Mouse (Mus musculus) forebrain, embryonic 12.5 days (tissue): ENCODE results near the gene Galnt17. TPM values are rescaled to one million over a fixed set of nuclear protein-coding genes. Genes with fewer than 3 reads are reported as not detected.

Experiments
- ATAC-seq: fragments of 200-750 bp; cut with Nextera tagmentation; 2 replicates; pipeline ENCODE4 v1.8.0; 2017; ENCODE audit warnings: moderate TSS enrichment; ENCODE audit not compliant: low FRiP score
- H3K27ac ChIP-seq: fragments of 300-500 bp; sonication (generic); 2 replicates; pipeline ENCODE4 v1.5.1; 2016; ENCODE audit warnings: mild to moderate bottlenecking
- H3K27me3 ChIP-seq: fragments of 300-500 bp; sonication (generic); 2 replicates; pipeline ENCODE4 v1.6.1; 2016; ENCODE audit warnings: mild to moderate bottlenecking
- H3K36me3 ChIP-seq: fragments of 300-500 bp; sonication (generic); replicated peaks from 2 replicates; pipeline ENCODE4 v1.6.1; 2016; ENCODE audit warnings: mild to moderate bottlenecking
- H3K4me1 ChIP-seq: fragments of 300-500 bp; sonication (generic); 2 replicates; pipeline ENCODE4 v1.6.1; 2016
- H3K4me2 ChIP-seq: fragments of 300-500 bp; sonication (generic); 2 replicates; pipeline ENCODE4 v1.6.1; 2016; ENCODE audit warnings: mild to moderate bottlenecking, moderate library complexity
- H3K4me3 ChIP-seq: fragments of 300-500 bp; sonication (generic); replicated peaks from 2 replicates; pipeline ENCODE4 v1.5.1; 2016; ENCODE audit warnings: mild to moderate bottlenecking
- H3K9ac ChIP-seq: fragments of 300-500 bp; sonication (generic); 2 replicates; pipeline ENCODE4 v1.6.1; 2016; ENCODE audit warnings: mild to moderate bottlenecking
- H3K9me3 ChIP-seq: fragments of 300-500 bp; sonication (generic); 2 replicates; pipeline ENCODE4 v1.6.1; 2016
- WGBS: fragments of 180-500 bp; shearing (Covaris S2); methylation state at CpG from one replicate; pipeline ENCODE4 v1.1.7; 2016; 5-methylcytosine and 5-hydroxymethylcytosine counted together
- polyA plus RNA-seq: library from polyadenylated mRNA; unstranded; fragments of >200 nt; fragmentation: Nextera tagmentation; extraction: Ambion mirVana; gene quantifications from 2 replicates; pipeline ENCODE4 v1.2.1, GENCODE M21; 2016

The Galnt17 gene
- polyA plus RNA-seq, 1 experiment from 2014 or later: 3.5 TPM

GRCm38 (mm10) chr5:131096824-131097223 is 211.5 kb downstream of the Galnt17 start:
- Histone ChIP-seq H3K9me3 (no peaks in the 10 kb centered on the region), H3K4me1 (peaks cover 8% of the 10 kb centered on the region; the same call in 1 of the 2 replicates), H3K9ac (no peak overlapping the region), H3K4me3 (no peak overlapping the region), H3K27me3 (no peaks in the 10 kb centered on the region), H3K4me2 (no peak overlapping the region), H3K36me3 (no peaks in the 10 kb centered on the region), H3K27ac (no peak overlapping the region)
- 92% methylated on average over 4 of the region's 4 CpGs for WGBS
- ATAC-seq: no peak

GRCm38 (mm10) chr5:131095635-131096034 is 212.7 kb downstream of the Galnt17 start:
- no peak overlapping the region for H3K27ac ChIP-seq
- no peak overlapping the region for H3K4me2 ChIP-seq
- no peak overlapping the region for H3K9ac ChIP-seq
- H3K4me1 ChIP-seq: peaks cover 8% of the 10 kb centered on the region; the same call in 1 of the 2 replicates
- H3K9me3 ChIP-seq: no peaks in the 10 kb centered on the region
- no peaks in the 10 kb centered on the region for H3K36me3 ChIP-seq
- 89% methylated on average over 1 of the region's 1 CpGs for WGBS
- no peaks in the 10 kb centered on the region for H3K27me3 ChIP-seq
- no peak overlapping the region for H3K4me3 ChIP-seq
- no peak for ATAC-seq

DNA sequence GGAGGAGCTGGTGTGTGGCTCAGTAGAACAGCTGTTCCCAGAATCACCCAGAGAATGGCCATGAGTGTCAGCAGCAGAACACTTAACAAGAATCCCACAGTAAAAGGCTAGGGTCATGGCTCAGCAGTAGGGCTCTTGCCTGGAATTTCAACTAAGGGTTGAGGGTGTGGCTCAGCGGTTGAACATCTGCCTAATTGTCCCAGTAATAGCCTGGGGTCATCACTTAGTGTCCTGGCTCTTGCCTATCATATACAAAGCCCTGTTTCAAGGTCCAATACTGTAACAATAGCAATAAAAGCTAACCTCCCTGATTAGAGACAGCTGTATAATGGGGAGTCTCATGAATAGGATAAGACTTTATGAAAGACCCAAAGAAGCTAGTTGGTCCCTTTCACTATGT is 213.5 kb downstream of the Galnt17 start:
- ATAC-seq: no peak
- no peak overlapping the region for H3K4me2 ChIP-seq
- 30% methylated on average over 1 of the region's 1 CpGs for WGBS
- H3K9ac ChIP-seq: no peak overlapping the region
- H3K4me1 ChIP-seq: peaks cover 8% of the 10 kb centered on the region; the same call in 1 of the 2 replicates
- no peaks in the 10 kb centered on the region for H3K9me3 ChIP-seq
- H3K36me3 ChIP-seq: no peaks in the 10 kb centered on the region
- no peak overlapping the region for H3K4me3 ChIP-seq
- H3K27me3 ChIP-seq: no peaks in the 10 kb centered on the region
- no peak overlapping the region for H3K27ac ChIP-seq

DNA sequence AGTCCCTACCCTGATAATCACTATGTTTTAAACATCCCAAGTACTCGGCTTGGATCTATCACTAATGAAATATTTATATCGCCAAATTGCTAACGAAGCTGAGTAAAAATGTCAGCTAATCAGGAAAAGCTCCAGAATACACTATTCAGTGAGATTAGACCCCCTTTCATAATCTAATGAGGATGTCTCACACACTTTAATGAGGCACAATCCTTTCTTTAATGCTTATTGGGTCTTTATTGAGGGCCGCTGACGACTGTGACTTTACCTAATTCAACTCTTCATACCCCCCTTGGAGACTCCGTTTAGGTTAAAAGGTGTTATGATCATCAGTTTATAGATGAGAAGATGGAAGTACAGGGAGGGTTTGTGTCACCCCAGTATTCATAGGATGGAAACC is 214.2 kb downstream of the Galnt17 start:
- 26% methylated on average over 6 of the region's 6 CpGs for WGBS
- no peak for ATAC-seq
- Histone ChIP-seq H3K4me1 (peaks cover 8% of the 10 kb centered on the region; the same call in 1 of the 2 replicates), H3K4me3 (no peak overlapping the region), H3K9ac (no peak overlapping the region), H3K27me3 (no peaks in the 10 kb centered on the region), H3K4me2 (no peak overlapping the region), H3K36me3 (no peaks in the 10 kb centered on the region), H3K9me3 (no peaks in the 10 kb centered on the region), H3K27ac (no peak overlapping the region)

DNA sequence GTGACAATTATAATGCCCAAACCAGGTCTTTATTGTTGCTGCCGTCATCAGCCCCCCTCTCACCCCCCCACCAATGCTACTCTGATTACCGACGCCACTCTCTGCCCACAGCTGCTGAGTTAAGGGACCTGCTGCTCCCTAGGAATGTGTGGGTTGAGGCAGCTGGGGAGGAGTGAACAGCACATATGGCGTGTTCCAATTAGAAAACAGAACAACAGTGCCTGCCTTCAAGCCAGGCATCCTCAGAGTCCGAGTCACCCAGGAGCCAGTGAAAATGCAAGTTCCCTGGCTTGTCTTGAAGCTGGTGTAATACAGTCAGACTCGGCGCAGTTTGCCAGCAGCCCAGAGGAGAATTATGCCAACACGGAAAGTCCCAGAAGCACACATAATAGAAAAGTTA is 218.4 kb downstream of the Galnt17 start:
- no peak overlapping the region for H3K9ac ChIP-seq
- H3K27ac ChIP-seq: no peak overlapping the region
- H3K4me1 ChIP-seq: peaks cover 7% of the 10 kb centered on the region; the same call in 1 of the 2 replicates
- no peak overlapping the region for H3K4me2 ChIP-seq
- H3K4me3 ChIP-seq: no peak overlapping the region
- no peaks in the 10 kb centered on the region for H3K9me3 ChIP-seq
- H3K27me3 ChIP-seq: no peaks in the 10 kb centered on the region
- no peaks in the 10 kb centered on the region for H3K36me3 ChIP-seq
- WGBS: 65% methylated on average over 8 of the region's 8 CpGs
- no peak for ATAC-seq

- 71% methylated on average over 11 of the region's 11 CpGs for WGBS
- Histone ChIP-seq H3K27me3 (no peaks in the 10 kb centered on the region), H3K36me3 (no peaks in the 10 kb centered on the region), H3K4me1 (no peaks in the 10 kb centered on the region), H3K4me3 (no peak overlapping the region), H3K4me2 (no peak overlapping the region), H3K9me3 (no peaks in the 10 kb centered on the region), H3K9ac (no peak overlapping the region), H3K27ac (no peak overlapping the region)
- no peak for ATAC-seq
Observed at GRCm38 (mm10) chr5:131088866-131089265, 219.4 kb downstream of the Galnt17 start.

GRCm38 (mm10) chr5:131083072-131083657 is 225.1 kb downstream of the Galnt17 start:
- no peaks in the 10 kb centered on the region for H3K36me3 ChIP-seq
- no peaks in the 10 kb centered on the region for H3K27me3 ChIP-seq
- H3K9ac ChIP-seq: no peak overlapping the region
- WGBS: 50% methylated on average over 14 of the region's 14 CpGs
- peak overlapping the region; percentile 46; the same call in 1 of the 2 replicates for H3K27ac ChIP-seq
- no peaks in the 10 kb centered on the region for H3K9me3 ChIP-seq
- H3K4me3 ChIP-seq: no peak overlapping the region
- no peak for ATAC-seq
- peaks cover 4% of the 10 kb centered on the region; the same call in 1 of the 2 replicates for H3K4me1 ChIP-seq
- no peak overlapping the region for H3K4me2 ChIP-seq

GRCm38 (mm10) chr5:131077682-131078081 is 230.6 kb downstream of the Galnt17 start:
- Histone ChIP-seq H3K27me3 (no peaks in the 10 kb centered on the region), H3K9me3 (0 out of 2 replicates have a peak, but pooled peaks cover 3% of the 10 kb centered on the region), H3K9ac (no peak overlapping the region), H3K36me3 (no peaks in the 10 kb centered on the region), H3K4me3 (no peak overlapping the region), H3K4me1 (no peaks in the 10 kb centered on the region), H3K4me2 (no peak overlapping the region), H3K27ac (no peak overlapping the region)
- 54% methylated on average over 1 of the region's 1 CpGs for WGBS
- no peak for ATAC-seq

DNA sequence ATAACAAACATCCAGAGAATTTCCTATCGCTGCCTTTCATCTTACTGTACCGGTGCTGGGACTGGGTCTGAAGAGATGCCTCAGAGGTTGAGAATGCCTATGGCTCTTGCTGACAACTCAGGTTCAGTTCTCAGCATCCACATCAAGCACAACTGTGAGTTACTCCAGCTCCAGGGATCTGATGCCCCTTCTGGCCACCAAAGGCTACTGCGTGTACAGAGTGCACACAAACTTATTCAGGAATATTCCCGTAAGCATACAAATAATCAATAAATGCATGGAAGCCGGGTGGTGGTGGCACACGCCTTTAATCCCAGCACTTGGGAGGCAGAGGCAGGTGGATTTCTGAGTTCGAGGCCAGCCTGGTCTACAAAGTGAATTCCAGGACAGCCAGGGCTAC is 232.5 kb downstream of the Galnt17 start:
- no peak overlapping the region for H3K27ac ChIP-seq
- 95% methylated on average over 7 of the region's 7 CpGs for WGBS
- 0 out of 2 replicates have a peak, but pooled peaks cover 4% of the 10 kb centered on the region for H3K9me3 ChIP-seq
- H3K9ac ChIP-seq: no peak overlapping the region
- no peaks in the 10 kb centered on the region for H3K27me3 ChIP-seq
- no peaks in the 10 kb centered on the region for H3K36me3 ChIP-seq
- H3K4me2 ChIP-seq: no peak overlapping the region
- no peaks in the 10 kb centered on the region for H3K4me1 ChIP-seq
- ATAC-seq: no peak
- no peak overlapping the region for H3K4me3 ChIP-seq

GRCm38 (mm10) chr5:131074295-131074694 is 234.0 kb downstream of the Galnt17 start:
- WGBS: 69% methylated on average over 4 of the region's 4 CpGs
- H3K4me3 ChIP-seq: no peak overlapping the region
- no peak overlapping the region for H3K27ac ChIP-seq
- H3K27me3 ChIP-seq: no peaks in the 10 kb centered on the region
- H3K9ac ChIP-seq: no peak overlapping the region
- H3K4me2 ChIP-seq: no peak overlapping the region
- H3K36me3 ChIP-seq: no peaks in the 10 kb centered on the region
- no peak for ATAC-seq
- no peaks in the 10 kb centered on the region for H3K4me1 ChIP-seq
- H3K9me3 ChIP-seq: 0 out of 2 replicates have a peak, but pooled peaks cover 5% of the 10 kb centered on the region

DNA sequence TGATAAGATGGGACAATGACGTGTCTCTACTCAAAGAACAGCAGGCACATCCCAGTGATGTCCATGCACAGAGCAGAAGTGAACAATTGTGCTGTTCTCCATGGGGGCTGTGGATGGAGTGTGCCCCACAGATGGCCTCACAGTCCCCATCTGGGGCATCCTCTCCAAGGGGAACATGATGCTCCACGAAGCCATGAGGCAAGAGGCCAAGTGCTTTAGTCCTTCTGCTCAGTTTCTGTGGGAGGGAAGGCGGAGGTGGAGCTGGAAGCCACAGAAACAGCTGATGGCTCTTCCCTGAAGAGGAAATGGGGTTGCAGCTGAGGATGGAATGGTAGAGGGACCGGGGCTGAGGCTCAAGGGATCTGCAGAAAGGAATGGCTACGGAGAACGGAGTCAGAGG is 243.1 kb downstream of the Galnt17 start:
- Histone ChIP-seq H3K36me3 (no peaks in the 10 kb centered on the region), H3K4me1 (no peaks in the 10 kb centered on the region), H3K4me3 (no peak overlapping the region), H3K4me2 (no peak overlapping the region), H3K27ac (no peak overlapping the region), H3K9ac (no peak overlapping the region), H3K27me3 (no peaks in the 10 kb centered on the region), H3K9me3 (no peaks in the 10 kb centered on the region)
- no peak for ATAC-seq
- 89% methylated on average over 6 of the region's 6 CpGs for WGBS

- Histone ChIP-seq H3K27me3 (no peaks in the 10 kb centered on the region), H3K27ac (no peak overlapping the region), H3K9me3 (no peaks in the 10 kb centered on the region), H3K36me3 (no peaks in the 10 kb centered on the region), H3K4me3 (no peak overlapping the region), H3K4me2 (no peak overlapping the region), H3K4me1 (peaks cover 8% of the 10 kb centered on the region), H3K9ac (no peak overlapping the region)
- WGBS: 9% methylated on average over 4 of the region's 4 CpGs
- no peak for ATAC-seq
Observed at GRCm38 (mm10) chr5:131048505-131048904, 259.8 kb downstream of the Galnt17 start.

GRCm38 (mm10) chr5:131043130-131043529 is 265.2 kb downstream of the Galnt17 start:
- no peak overlapping the region for H3K4me3 ChIP-seq
- H3K4me2 ChIP-seq: no peak overlapping the region
- no peaks in the 10 kb centered on the region for H3K9me3 ChIP-seq
- no peak overlapping the region for H3K27ac ChIP-seq
- no peak for ATAC-seq
- H3K4me1 ChIP-seq: no peaks in the 10 kb centered on the region
- no peak overlapping the region for H3K9ac ChIP-seq
- H3K27me3 ChIP-seq: no peaks in the 10 kb centered on the region
- no peaks in the 10 kb centered on the region for H3K36me3 ChIP-seq
